In genomic region chr7:134864175-134864574, GRCm38 (mm10) we compare ENCODE assay signal across 10 mouse cellular contexts.
DNase-seq lines count a peak whose midpoint lies in the region; ATAC-seq and TF ChIP-seq lines count a peak whose summit lies in the region.
"Had no signal": no experiment of that assay in that cellular context is flagged by ENCODE, and none has a peak within 500 bp of the region (broad histone marks: within the 10 kb centered on the region; RNA-seq: fewer than 3 reads in every experiment).

No protein-coding gene starts in this region.

- H3K27ac ChIP-seq in hindbrain, embryonic 11.5 days (ENCODE audit: low read depth, low read length), result no peak overlapping the region
- H3K27ac ChIP-seq in hindbrain, embryonic 12.5 days, result no peak overlapping the region
- H3K27ac ChIP-seq in MEL (ENCODE audit: control insufficient read depth, low read depth, low read length), result no peak overlapping the region
- no peak overlapping the region for H3K27ac ChIP-seq in stomach, postnatal 0 days (replicated peaks)
- H3K27ac ChIP-seq: heart, embryonic 15.5 days; midbrain, embryonic 12.5 days had no signal

- H3K9me3 ChIP-seq in hindbrain, embryonic 11.5 days (ENCODE audit: control insufficient read depth, low read length), result no peaks in the 10 kb centered on the region
- H3K9me3 ChIP-seq in hindbrain, embryonic 12.5 days (replicated peaks), result no peaks in the 10 kb centered on the region
- H3K9me3 ChIP-seq in MEL (replicated peaks; ENCODE audit: insufficient read depth, low read length), result no peaks in the 10 kb centered on the region
- no peaks in the 10 kb centered on the region for H3K9me3 ChIP-seq in stomach, postnatal 0 days (ENCODE audit: control insufficient read depth, low read length)
- H3K9me3 ChIP-seq: heart, embryonic 15.5 days; midbrain, embryonic 12.5 days had no signal

- intact Hi-C loops in left cerebral cortex, postnatal 4 days (cut with DNase I), result no loop called here

- H3K4me2 ChIP-seq in hindbrain, embryonic 11.5 days (replicated peaks; ENCODE audit: low read depth, low read length), result no peak overlapping the region
- H3K4me2 ChIP-seq in hindbrain, embryonic 12.5 days (replicated peaks), result no peak overlapping the region
- H3K4me2 ChIP-seq in stomach, postnatal 0 days (replicated peaks; ENCODE audit: low read depth), result no peak overlapping the region
- H3K4me2 ChIP-seq: heart, embryonic 15.5 days; midbrain, embryonic 12.5 days had no signal

- no peak overlapping the region for H3K9ac ChIP-seq in hindbrain, embryonic 11.5 days (ENCODE audit: low read depth, low read length)
- H3K9ac ChIP-seq in hindbrain, embryonic 12.5 days, result no peak overlapping the region
- H3K9ac ChIP-seq in MEL (ENCODE audit: control insufficient read depth, low read depth, low read length, poor library complexity, severe bottlenecking), result no peak overlapping the region
- H3K9ac ChIP-seq in stomach, postnatal 0 days (ENCODE audit: low read length), result no peak overlapping the region
- H3K9ac ChIP-seq: heart, embryonic 15.5 days; midbrain, embryonic 12.5 days had no signal

- H3K79me2 ChIP-seq in MEL (ENCODE audit: control insufficient read depth, insufficient read depth, low read length, poor library complexity), result no peaks in the 10 kb centered on the region

- no peaks in the 10 kb centered on the region for H3K4me1 ChIP-seq in hindbrain, embryonic 11.5 days (replicated peaks; ENCODE audit: control insufficient read depth, insufficient read depth, low read length)
- H3K4me1 ChIP-seq in hindbrain, embryonic 12.5 days, result peaks cover 3% of the 10 kb centered on the region; the same call in 1 of the 2 replicates
- H3K4me1 ChIP-seq in MEL (ENCODE audit: control insufficient read depth in 1 of 2, insufficient read depth in 2 of 2, low read length in 2 of 2), result no peaks in the 10 kb centered on the region
- no peaks in the 10 kb centered on the region for H3K4me1 ChIP-seq in stomach, postnatal 0 days (replicated peaks; ENCODE audit: control insufficient read depth, insufficient read depth)
- H3K4me1 ChIP-seq: heart, embryonic 15.5 days; midbrain, embryonic 12.5 days had no signal

- no peaks in the 10 kb centered on the region for H3K27me3 ChIP-seq in hindbrain, embryonic 11.5 days (ENCODE audit: control insufficient read depth, insufficient read depth, low read length)
- H3K27me3 ChIP-seq in hindbrain, embryonic 12.5 days, result no peaks in the 10 kb centered on the region
- H3K27me3 ChIP-seq in MEL (ENCODE audit: control insufficient read depth in 1 of 2, insufficient read depth in 2 of 2, low read length in 2 of 2), result no peaks in the 10 kb centered on the region
- no peaks in the 10 kb centered on the region for H3K27me3 ChIP-seq in stomach, postnatal 0 days (ENCODE audit: control insufficient read depth, insufficient read depth, low read length)
- H3K27me3 ChIP-seq: heart, embryonic 15.5 days; midbrain, embryonic 12.5 days had no signal

- no peak for TF ChIP-seq EP300 in MEL (IDR thresholded peaks at IDR 0.05; ENCODE audit: low read depth in 1 of 2, low read length in 2 of 2)
- TF ChIP-seq EP300 in stomach, postnatal 0 days (optimal IDR thresholded peaks at IDR 0.05), result no peak

- 83% methylated on average over 2 of the region's 2 CpGs for WGBS in hindbrain, embryonic 11.5 days
- 90% methylated on average over 2 of the region's 2 CpGs for WGBS in hindbrain, embryonic 12.5 days
- 55% methylated on average over 2 of the region's 2 CpGs for WGBS in stomach, postnatal 0 days

- TF ChIP-seq RAD21 in MEL (IDR thresholded peaks at IDR 0.05; ENCODE audit: low read depth, low read length), result no peak

- no peaks in the 10 kb centered on the region for H3K36me3 ChIP-seq in hindbrain, embryonic 11.5 days (ENCODE audit: control insufficient read depth, insufficient read depth, low read length)
- no peaks in the 10 kb centered on the region for H3K36me3 ChIP-seq in hindbrain, embryonic 12.5 days
- no peaks in the 10 kb centered on the region for H3K36me3 ChIP-seq in MEL (ENCODE audit: control insufficient read depth in 1 of 2, insufficient read depth in 2 of 2, low read length in 2 of 2)
- no peaks in the 10 kb centered on the region for H3K36me3 ChIP-seq in stomach, postnatal 0 days (ENCODE audit: control insufficient read depth, insufficient read depth, low read length)
- H3K36me3 ChIP-seq: heart, embryonic 15.5 days; midbrain, embryonic 12.5 days had no signal

- DNase-seq in hindbrain, embryonic 11.5 days (ENCODE audit: low spot score), result peak; percentile 55
- DNase-seq in MEL (ENCODE audit: low read depth, low spot score), result peak; percentile 34
- DNase-seq in c-Kit-positive CD71-positive TER-119-negative erythroid progenitor cells, embryonic 14.5 days (ENCODE audit: low read depth), result peak; percentile 8
- DNase-seq in kidney, postnatal 36 days, result peak; percentile 38 to 77
- peak; percentile 67 for DNase-seq in stomach, postnatal 0 days (ENCODE audit: low spot score)
- DNase-seq in left cerebral cortex, postnatal 4 days, result no peak
- DNase-seq in cerebellum, postnatal 10 days, result no peak

- ATAC-seq in hindbrain, embryonic 11.5 days (ENCODE audit: low FRiP score), result no peak
- no peak for ATAC-seq in hindbrain, embryonic 12.5 days (ENCODE audit: low FRiP score)
- ATAC-seq in stomach, postnatal 0 days (ENCODE audit: low FRiP score, low TSS enrichment), result no peak

- H3K4me3 ChIP-seq in hindbrain, embryonic 11.5 days (ENCODE audit: low read depth, low read length), result no peak overlapping the region
- no peak overlapping the region for H3K4me3 ChIP-seq in hindbrain, embryonic 12.5 days
- H3K4me3 ChIP-seq in MEL (ENCODE audit: control insufficient read depth in 1 of 2, insufficient read depth in 1 of 2, low read depth in 2 of 2, low read length in 2 of 2), result no peak overlapping the region
- no peak overlapping the region for H3K4me3 ChIP-seq in stomach, postnatal 0 days (ENCODE audit: low read depth, low read length)
- H3K4me3 ChIP-seq: heart, embryonic 15.5 days; midbrain, embryonic 12.5 days had no signal

- no peak for TF ChIP-seq POLR2A in MEL (IDR thresholded peaks at IDR 0.05; ENCODE audit: control insufficient read depth in 1 of 2, insufficient read depth in 1 of 2, low read depth in 1 of 2, low read length in 2 of 2, poor library complexity in 1 of 2)

- TF ChIP-seq CTCF in MEL (IDR thresholded peaks at IDR 0.05 in 2 of 3, conservative IDR thresholded peaks at IDR 0.05 in 1 of 3; ENCODE audit: control insufficient read depth in 1 of 3, insufficient read depth in 1 of 3, low read depth in 2 of 3, low read length in 3 of 3, poor library complexity in 1 of 3, severe bottlenecking in 1 of 3), result no peak
- TF ChIP-seq CTCF in stomach, postnatal 0 days (IDR thresholded peaks at IDR 0.05; ENCODE audit: low read depth), result no peak

TF ChIP-seq in MEL, 35 proteins besides CTCF, POLR2A, EP300 and RAD21:
- TF ChIP-seq ZNF384 (IDR thresholded peaks at IDR 0.05; ENCODE audit: low read depth, low read length), result no peak
- TF ChIP-seq MAFK (IDR thresholded peaks at IDR 0.05; ENCODE audit: borderline replicate concordance, low read depth, low read length), result no peak
- TF ChIP-seq POLR2AphosphoS5 (IDR thresholded peaks at IDR 0.05; ENCODE audit: borderline replicate concordance, low read depth, low read length), result no peak
- no peak for TF ChIP-seq MEF2A (IDR thresholded peaks at IDR 0.05; ENCODE audit: extremely low read depth, insufficient replicate concordance, low read depth, low read length, poor library complexity, severe bottlenecking)
- no peak for TF ChIP-seq GABPA (IDR thresholded peaks at IDR 0.05; ENCODE audit: low read depth, low read length)
- TF ChIP-seq CHD1 (IDR thresholded peaks at IDR 0.05; ENCODE audit: low read depth, low read length), result no peak

Comparison
In these comparisons a context has a peak if more than half of its experiments do, and no peak if none do; other contexts are left out.
1. DNase-seq: peak in hindbrain, embryonic 11.5 days (single experiment), MEL (single experiment), c-Kit-positive CD71-positive TER-119-negative erythroid progenitor cells, embryonic 14.5 days (single experiment), kidney, postnatal 36 days (2 of 2) and stomach, postnatal 0 days (single experiment); none in left cerebral cortex, postnatal 4 days (single experiment) and cerebellum, postnatal 10 days (0 of 2).